Mouse (Mus musculus) forebrain, postnatal 0 days (tissue): ENCODE results near the gene Ell. TPM values are rescaled to one million over a fixed set of nuclear protein-coding genes. Genes with fewer than 3 reads are reported as not detected.

Experiments used
- ATAC-seq: fragments of 200-750 bp; cut with Nextera tagmentation; 2 replicates; pipeline ENCODE4 v1.8.0; 2017; ENCODE audit warnings: mild to moderate bottlenecking, moderate library complexity
- DNase-seq: peaks from one replicate; pipeline ENCODE4 v3.0.0-alpha.2; 2015
- H3K27ac ChIP-seq: fragments of 300-500 bp; sonication (generic); 2 replicates; pipeline ENCODE4 v1.5.1; 2014; ENCODE audit warnings: low read depth, mild to moderate bottlenecking, antibody characterized with exemption, low read length, moderate library complexity, mixed read lengths
- H3K27me3 ChIP-seq: fragments of 300-500 bp; sonication (generic); 2 replicates; pipeline ENCODE4 v1.6.1; 2014; ENCODE audit warnings: mild to moderate bottlenecking, low read length, mixed read lengths; ENCODE audit not compliant: insufficient read depth
- H3K36me3 ChIP-seq: fragments of 300-500 bp; sonication (generic); 2 replicates; pipeline ENCODE4 v1.6.1; 2014; ENCODE audit warnings: mild to moderate bottlenecking, moderate library complexity; ENCODE audit not compliant: insufficient read depth
- H3K4me1 ChIP-seq: fragments of 300-500 bp; sonication (generic); 2 replicates; pipeline ENCODE4 v1.6.1; 2014; ENCODE audit warnings: antibody characterized with exemption; ENCODE audit not compliant: insufficient read depth
- H3K4me2 ChIP-seq: fragments of 300-500 bp; sonication (generic); 2 replicates; pipeline ENCODE4 v1.6.1; 2014; ENCODE audit warnings: low read depth, mild to moderate bottlenecking, moderate library complexity
- H3K4me3 ChIP-seq: fragments of 300-500 bp; sonication (generic); 2 replicates; pipeline ENCODE4 v1.5.1; 2014; ENCODE audit warnings: low read depth, low read length, mixed read lengths
- H3K9ac ChIP-seq: fragments of 300-500 bp; sonication (generic); 2 replicates; pipeline ENCODE4 v1.6.1; 2014; ENCODE audit warnings: mild to moderate bottlenecking
- H3K9me3 ChIP-seq: fragments of 300-500 bp; sonication (generic); 2 replicates; pipeline ENCODE4 v1.6.1; 2016; ENCODE audit warnings: low read length
- CTCF ChIP-seq: sonication (generic); IDR thresholded peaks from 2 replicates; pipeline ENCODE4 v1.5.1; 2016; ENCODE audit warnings: antibody characterized with exemption, control low read depth, low read depth
- WGBS: fragments of 180-500 bp; shearing (Covaris S2); extraction: QIAGEN DNeasy Blood & Tissue Kit; methylation state at CpG from one replicate; pipeline ENCODE4 v1.1.7; 2014; 5-methylcytosine and 5-hydroxymethylcytosine counted together
- polyA plus RNA-seq: library from polyadenylated mRNA; unstranded; fragments of >200 nt; fragmentation: Nextera tagmentation; extraction: Ambion mirVana; gene quantifications from 2 replicates; pipeline ENCODE4 v1.2.1, GENCODE M21; 2015
- total RNA-seq: library from RNA; depleted of rRNA; stranded (reverse); fragments of >200 nt; gene quantifications from 2 replicates; pipeline ENCODE4 v1.2.3, GENCODE M21; 2014

Ell gene
- total and polyA plus RNA-seq, 2 experiments from 2014 or later = 11.0 to 16.2 TPM

GRCm38 (mm10) chr8:70546412-70546811 lies 7.2 kb downstream of the Ell start:
- no peak overlapping the region for H3K4me2 ChIP-seq
- H3K4me1 ChIP-seq = no peaks in the 10 kb centered on the region
- no peaks in the 10 kb centered on the region for H3K27me3 ChIP-seq
- DNase-seq = no peak
- H3K4me3 ChIP-seq = no peak overlapping the region
- no peak for ATAC-seq
- H3K9me3 ChIP-seq = no peaks in the 10 kb centered on the region
- 0 out of 2 replicates have a peak, but pooled peaks cover 5% of the 10 kb centered on the region for H3K36me3 ChIP-seq
- no peak overlapping the region for H3K27ac ChIP-seq
- WGBS = 90% methylated on average over 4 of the region's 4 CpGs
- no peak for TF ChIP-seq CTCF
- H3K9ac ChIP-seq = no peak overlapping the region

DNA sequence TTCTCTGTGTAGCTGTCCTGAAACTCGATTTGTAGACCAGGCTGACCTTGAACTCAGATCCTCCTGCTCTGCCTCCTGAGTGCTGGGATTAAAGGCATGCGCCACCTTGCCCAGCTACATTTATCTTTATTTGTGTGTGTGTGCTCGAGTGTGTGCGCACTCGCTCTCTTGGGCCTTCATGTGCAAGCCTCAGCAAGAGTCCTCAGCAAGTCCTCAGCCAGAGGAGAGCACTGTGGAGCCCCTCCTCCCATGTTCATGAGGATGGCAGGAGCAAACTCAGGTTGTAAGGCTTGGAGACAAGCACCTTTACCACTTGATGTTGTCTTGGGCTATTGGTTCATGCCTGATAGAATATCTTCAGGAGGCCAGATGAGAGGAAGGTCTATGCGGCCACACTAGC lies 8.5 kb downstream of the Ell start:
- no peak for TF ChIP-seq CTCF
- Histone ChIP-seq H3K36me3 (0 out of 2 replicates have a peak, but pooled peaks cover 5% of the 10 kb centered on the region), H3K4me3 (no peak overlapping the region), H3K9me3 (no peaks in the 10 kb centered on the region), H3K27me3 (no peaks in the 10 kb centered on the region), H3K4me1 (no peaks in the 10 kb centered on the region), H3K4me2 (no peak overlapping the region), H3K9ac (no peak overlapping the region), H3K27ac (no peak overlapping the region)
- no peak for ATAC-seq
- WGBS = 96% methylated on average over 6 of the region's 6 CpGs
- DNase-seq = no peak

DNA sequence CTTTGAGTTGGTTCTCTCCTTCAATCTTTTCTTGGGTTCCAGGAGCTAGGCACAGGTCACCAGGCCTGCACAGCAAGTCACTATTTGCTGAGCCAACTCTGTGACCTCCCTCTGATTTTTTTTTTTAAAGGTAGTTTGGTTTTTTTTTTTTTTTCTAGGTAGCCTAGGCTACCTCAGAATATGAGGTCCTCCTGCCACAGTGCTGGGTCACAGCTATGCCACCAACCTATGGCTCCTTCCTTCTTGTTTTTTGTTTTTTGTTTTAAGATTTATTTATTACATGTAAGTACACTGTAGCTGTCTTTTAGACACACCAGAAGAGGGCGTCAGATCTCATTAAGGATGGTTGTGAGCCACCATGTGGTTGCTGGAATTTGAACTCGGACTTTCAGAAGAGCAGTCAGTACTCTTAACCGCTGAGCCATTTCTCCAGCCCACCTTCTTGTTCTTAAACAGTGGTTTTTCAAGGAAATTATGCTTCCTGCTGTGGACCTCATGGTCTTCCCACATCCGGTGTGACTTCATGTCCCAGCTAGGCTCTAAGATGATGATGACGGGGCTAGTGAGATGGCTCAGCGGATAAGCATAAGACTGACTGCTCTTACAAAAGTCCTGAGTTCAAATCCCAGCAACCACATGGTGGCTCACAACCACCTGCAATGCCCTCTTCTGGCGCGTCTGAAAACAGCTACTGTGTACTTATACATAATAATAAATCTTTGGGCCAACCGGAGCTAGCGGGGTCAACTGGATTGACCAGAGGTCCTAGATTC lies 10.3 kb downstream of the Ell start:
- no peaks in the 10 kb centered on the region for H3K9me3 ChIP-seq
- no peaks in the 10 kb centered on the region for H3K27me3 ChIP-seq
- TF ChIP-seq CTCF = no peak
- H3K4me2 ChIP-seq = no peak overlapping the region
- H3K27ac ChIP-seq = no peak overlapping the region
- no peak overlapping the region for H3K9ac ChIP-seq
- 95% methylated on average over 10 of the region's 10 CpGs for WGBS
- 0 out of 2 replicates have a peak, but pooled peaks cover 5% of the 10 kb centered on the region for H3K36me3 ChIP-seq
- H3K4me1 ChIP-seq = no peaks in the 10 kb centered on the region
- DNase-seq (no peak), ATAC-seq (no peak)
- H3K4me3 ChIP-seq = no peak overlapping the region

- Histone ChIP-seq H3K4me3 (no peak overlapping the region), H3K36me3 (no peaks in the 10 kb centered on the region), H3K9ac (no peak overlapping the region), H3K4me1 (no peaks in the 10 kb centered on the region), H3K9me3 (no peaks in the 10 kb centered on the region), H3K27ac (no peak overlapping the region), H3K4me2 (no peak overlapping the region), H3K27me3 (no peaks in the 10 kb centered on the region)
- 74% methylated on average over 3 of the region's 3 CpGs for WGBS
- no peak for TF ChIP-seq CTCF
- ATAC-seq (no peak), DNase-seq (no peak)
Observed at GRCm38 (mm10) chr8:70551558-70552161, 12.4 kb downstream of the Ell start.

DNA sequence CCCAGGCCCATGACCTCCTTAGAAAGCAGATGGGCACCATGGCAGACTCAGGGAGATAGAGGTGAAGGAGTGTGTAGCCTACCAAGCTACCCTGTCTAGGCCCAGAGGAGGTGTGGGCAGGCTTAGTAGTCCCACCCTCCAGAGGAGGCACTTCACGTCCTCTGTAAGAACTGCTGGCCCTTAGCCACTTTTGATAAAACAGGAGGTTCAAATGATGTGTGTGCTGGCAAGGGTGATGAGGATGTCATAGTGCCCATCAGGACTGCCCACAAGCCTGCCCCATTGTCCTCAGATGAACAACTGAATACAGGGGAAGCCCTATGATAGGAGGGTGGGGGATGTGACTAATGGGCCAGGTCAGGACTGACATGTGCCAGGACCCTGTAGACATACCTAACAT lies 13.6 kb downstream of the Ell start:
- no peak for TF ChIP-seq CTCF
- Histone ChIP-seq H3K4me3 (no peak overlapping the region), H3K9me3 (no peaks in the 10 kb centered on the region), H3K27me3 (no peaks in the 10 kb centered on the region), H3K27ac (no peak overlapping the region), H3K4me2 (no peak overlapping the region), H3K36me3 (no peaks in the 10 kb centered on the region), H3K9ac (no peak overlapping the region), H3K4me1 (no peaks in the 10 kb centered on the region)
- WGBS = 30% methylated on average over 1 of the region's 1 CpGs
- no peak for ATAC-seq
- no peak for DNase-seq

DNA sequence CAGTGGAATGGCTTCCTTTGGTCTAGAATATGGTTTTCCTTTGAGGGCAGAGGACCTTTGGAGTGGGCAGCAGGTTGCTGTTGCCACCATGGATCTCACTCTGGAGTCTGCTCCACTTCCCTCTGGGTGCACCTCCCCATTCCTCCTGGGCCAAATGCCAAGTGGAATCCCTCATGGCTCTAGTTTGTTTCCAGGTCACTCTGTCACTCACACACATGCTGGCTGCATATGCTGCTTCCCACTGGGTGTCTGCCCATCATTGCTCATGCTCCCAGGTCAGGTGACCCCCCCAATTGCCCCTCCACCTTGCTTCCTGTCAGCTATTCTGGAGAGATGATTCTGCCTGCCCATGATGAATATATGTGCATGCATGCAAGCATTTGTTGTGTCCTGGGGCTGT lies 14.5 kb downstream of the Ell start:
- Histone ChIP-seq H3K9ac (no peak overlapping the region), H3K27ac (no peak overlapping the region), H3K4me2 (no peak overlapping the region), H3K27me3 (no peaks in the 10 kb centered on the region), H3K4me3 (no peak overlapping the region), H3K36me3 (no peaks in the 10 kb centered on the region), H3K4me1 (no peaks in the 10 kb centered on the region), H3K9me3 (no peaks in the 10 kb centered on the region)
- TF ChIP-seq CTCF = no peak
- DNase-seq = peak; percentile 30
- peak; percentile 34 for ATAC-seq

DNA sequence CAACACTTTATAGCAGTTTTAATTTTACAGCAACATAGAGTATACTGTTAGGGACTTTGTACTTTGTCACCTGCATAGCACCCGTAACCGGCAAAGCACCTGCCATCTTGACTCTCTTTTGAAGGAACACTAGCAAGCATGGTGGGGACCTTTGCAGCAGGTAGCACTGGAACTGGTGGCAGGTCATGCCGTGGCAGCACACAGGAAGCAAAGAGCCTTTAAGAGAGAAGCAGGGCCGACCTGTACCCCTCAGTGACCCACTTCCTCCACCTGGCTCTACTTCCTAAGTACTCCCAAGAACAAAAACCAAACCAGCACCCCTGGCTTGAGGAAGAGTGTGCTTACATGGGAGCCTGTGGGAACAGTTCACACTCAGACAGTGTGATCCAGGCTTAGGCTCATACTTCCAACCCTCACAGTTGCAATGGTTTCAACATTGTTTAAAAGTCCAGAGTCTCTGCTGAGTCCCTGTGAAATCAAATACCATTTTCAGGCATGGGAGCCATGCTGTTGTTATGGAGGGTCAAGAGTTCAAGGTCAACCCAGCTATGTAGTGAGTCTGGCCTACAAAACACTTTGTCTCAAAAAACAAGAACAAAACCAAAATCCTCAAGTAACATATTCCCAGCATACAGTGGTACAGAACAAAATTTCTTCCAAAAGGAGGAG lies 16.0 kb downstream of the Ell start:
- ATAC-seq (no peak), DNase-seq (no peak)
- Histone ChIP-seq H3K9me3 (no peaks in the 10 kb centered on the region), H3K36me3 (no peaks in the 10 kb centered on the region), H3K4me1 (no peaks in the 10 kb centered on the region), H3K27ac (no peak overlapping the region), H3K4me2 (no peak overlapping the region), H3K9ac (no peak overlapping the region), H3K4me3 (no peak overlapping the region), H3K27me3 (no peaks in the 10 kb centered on the region)
- TF ChIP-seq CTCF = no peak
- WGBS = 93% methylated on average over 4 of the region's 4 CpGs
